Mouse (Mus musculus) adrenal gland, adult 18-20 months (tissue): Measurements from ENCODE around the gene Gsn. TPM values are rescaled to one million over a fixed set of nuclear protein-coding genes. Genes with fewer than 3 reads are reported as not detected.

ENCODE experiments used
- DNase-seq, 2 experiments: peaks; one replicate each; pipeline ENCODE4 v3.0.0; 2021 to 2022; ENCODE audit warnings: low spot score in 2 of 2
- total RNA-seq, 2 experiments: library from RNA; stranded (reverse); gene quantifications; 1 replicate in 1 of 2; 2 replicates in 1 of 2; pipeline ENCODE4 v1.2.3; 2021

The Gsn gene
- total RNA-seq, 2 experiments from 2014 or later: 364 to 767 TPM

DNA sequence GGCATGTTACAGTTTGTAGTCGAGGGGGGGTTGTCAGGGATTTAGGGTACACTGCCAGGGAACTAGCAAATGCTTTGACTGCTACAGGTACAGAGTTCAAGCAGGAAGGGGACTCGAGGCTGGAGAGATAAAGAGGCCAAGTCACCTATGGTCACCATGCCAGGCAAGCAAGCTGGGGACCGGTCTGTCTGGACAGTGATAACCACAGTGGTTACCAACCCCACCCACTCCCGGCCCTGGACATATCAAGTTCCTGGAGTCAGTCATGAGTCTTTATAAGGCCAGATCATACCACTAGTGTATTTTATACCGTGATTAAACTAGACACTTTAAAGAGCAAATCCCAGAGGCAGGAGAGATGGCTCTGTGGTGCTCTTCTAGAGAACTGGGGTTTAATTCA is 8.4 kb upstream of the Gsn start:
- no peak for DNase-seq

DNA sequence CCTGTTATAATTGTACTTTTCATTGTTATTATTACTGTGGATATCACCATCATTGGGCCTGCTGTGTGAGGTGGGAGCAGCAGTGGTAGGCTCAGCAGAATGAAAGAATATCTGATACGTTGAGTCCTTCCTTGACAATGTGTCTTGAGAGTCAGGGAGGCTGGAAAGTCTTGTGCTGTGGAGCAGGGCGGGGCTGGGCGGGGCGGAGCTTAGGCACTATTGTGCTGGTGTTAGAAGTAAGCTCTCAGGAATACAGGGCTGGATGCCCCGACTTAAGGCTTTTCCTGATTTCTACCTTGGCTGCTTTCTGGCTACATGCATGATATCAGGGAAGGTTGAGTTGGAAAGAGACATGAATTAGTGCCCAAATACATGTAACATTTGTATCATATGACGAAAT is 3.4 kb upstream of the Gsn start:
- DNase-seq: no peak

DNA sequence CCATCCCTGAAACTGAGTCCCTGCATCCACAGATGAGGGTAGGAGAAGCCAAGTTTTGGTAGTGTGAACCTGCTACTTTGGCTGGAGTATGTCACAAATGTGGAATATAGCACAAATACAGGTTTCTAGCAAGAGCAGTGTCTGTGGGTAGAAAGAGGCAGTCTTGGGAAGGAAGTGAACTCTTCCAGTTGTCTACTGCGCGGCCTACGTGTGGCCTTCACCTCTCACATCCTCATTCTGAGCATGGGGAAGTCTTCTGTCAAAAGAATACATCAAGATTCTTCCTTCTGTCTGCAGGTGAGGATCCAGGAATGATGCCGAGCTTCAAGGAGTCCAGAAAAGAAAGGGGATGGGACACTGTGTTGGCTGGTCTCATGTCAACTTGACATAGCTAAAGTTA is 2.4 kb upstream of the Gsn start:
- DNase-seq: no peak

GRCm38 (mm10) chr2:35255004-35255403 is 1.2 kb upstream of the Gsn start:
- no peak for DNase-seq

- no peak for DNase-seq
Observed at GRCm38 (mm10) chr2:35255462-35255861, 718 bp upstream of the Gsn start.

GRCm38 (mm10) chr2:35256932-35257331 is 752 bp downstream of the Gsn start:
- no peak for DNase-seq

GRCm38 (mm10) chr2:35257886-35258285 is 1.7 kb downstream of the Gsn start:
- no peak for DNase-seq

DNA sequence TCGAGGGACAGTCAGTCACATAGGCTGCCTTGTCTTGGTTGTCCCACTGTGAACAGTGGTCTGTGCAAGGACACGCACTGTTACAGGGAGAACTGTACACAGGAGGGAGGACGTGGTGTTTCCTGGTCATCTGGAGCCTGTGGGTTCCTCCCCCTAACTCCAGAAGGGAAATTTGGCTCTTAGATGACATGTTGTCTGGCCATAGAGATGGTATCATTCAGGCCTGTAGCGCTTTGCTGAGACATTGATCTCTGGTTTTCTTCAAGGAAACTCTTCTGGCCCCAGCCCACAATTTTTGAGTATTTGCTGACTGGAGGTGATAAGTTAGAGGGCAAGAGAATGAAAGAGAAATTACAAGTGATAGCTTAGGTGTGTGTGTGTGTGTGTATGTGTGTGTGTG is 2.4 kb downstream of the Gsn start:
- DNase-seq: no peak

DNA sequence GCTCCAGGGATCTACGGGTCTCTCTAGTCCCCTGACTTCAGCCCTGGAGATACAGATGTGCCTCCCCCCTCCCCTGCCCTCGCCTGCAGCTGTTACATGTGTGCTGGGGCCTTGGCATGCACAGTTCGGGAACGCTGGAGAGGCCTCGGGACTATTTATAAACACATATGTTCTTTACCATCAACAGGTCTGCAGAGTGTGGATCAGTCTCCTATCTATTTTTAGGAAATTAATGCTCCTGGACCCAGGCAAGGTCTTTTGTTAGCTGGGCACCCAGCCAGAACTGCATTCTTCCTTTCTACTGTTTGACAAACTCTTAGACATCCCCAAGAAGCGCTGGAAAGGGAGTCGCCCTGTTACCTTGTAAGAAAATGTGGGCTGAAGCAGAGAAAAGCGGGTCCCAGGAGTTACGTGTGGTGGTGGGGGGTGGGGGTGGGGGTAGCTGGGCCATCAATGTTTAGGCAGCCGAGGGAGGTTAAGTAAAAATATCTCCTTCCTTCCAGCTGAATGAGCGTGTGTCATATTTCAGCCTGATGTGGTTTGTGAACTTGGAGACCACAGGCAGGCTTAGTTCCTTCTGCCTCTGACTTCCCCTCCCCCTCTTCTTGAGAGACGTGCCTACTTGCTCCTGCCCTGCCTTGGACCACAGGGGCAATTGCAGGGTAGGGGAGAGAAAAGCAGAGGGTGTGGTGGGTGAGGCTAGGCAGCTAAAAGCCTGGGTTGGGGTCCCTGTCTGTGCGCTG is 3.3 kb downstream of the Gsn start:
- DNase-seq: no peak

DNA sequence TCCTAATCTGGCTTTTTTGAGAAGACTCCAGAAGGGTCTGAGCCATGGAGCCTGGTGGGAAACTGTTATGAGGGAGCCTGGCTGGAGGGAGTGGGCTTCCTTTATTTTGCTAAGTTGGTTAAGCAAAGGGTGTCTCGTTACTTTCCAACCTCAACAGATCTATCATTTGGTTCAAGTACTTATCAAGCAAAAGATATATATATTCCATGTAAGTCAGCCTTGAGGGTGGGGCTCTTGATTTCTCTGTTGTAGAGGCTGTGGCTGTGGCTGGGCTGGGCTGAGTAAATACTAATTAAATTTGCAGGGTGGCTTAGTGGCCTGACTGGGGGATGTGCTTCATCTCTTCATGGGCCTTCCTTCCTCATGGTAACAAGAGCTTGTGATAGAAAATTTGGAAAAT is 4.1 kb downstream of the Gsn start:
- no peak for DNase-seq

- no peak for DNase-seq
Observed at GRCm38 (mm10) chr2:35264095-35264494, 7.9 kb downstream of the Gsn start.

GRCm38 (mm10) chr2:35265296-35265695 is 9.1 kb downstream of the Gsn start:
- no peak for DNase-seq

DNA sequence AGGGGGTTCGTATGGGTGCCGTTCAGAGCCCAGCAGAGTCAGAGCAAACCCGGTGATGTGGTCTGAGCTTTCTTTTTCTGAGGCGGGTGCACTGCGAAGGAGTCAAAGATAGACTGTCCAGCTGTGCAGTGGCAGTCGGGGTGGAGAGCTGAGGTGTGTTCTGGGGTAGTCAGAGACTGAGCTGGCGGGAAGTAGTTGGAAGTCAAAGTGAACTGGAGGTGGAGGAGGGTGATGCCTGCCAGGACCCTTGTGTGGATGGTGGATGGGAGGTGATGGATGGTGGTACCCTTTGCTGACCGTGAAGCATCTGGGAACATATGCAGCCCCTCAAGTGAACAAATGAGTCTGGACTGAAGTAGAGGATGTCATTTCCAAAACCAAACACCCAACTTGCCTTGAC is 9.6 kb downstream of the Gsn start:
- no peak for DNase-seq

GRCm38 (mm10) chr2:35266251-35266905 is 10.2 kb downstream of the Gsn start:
- no peak for DNase-seq

DNA sequence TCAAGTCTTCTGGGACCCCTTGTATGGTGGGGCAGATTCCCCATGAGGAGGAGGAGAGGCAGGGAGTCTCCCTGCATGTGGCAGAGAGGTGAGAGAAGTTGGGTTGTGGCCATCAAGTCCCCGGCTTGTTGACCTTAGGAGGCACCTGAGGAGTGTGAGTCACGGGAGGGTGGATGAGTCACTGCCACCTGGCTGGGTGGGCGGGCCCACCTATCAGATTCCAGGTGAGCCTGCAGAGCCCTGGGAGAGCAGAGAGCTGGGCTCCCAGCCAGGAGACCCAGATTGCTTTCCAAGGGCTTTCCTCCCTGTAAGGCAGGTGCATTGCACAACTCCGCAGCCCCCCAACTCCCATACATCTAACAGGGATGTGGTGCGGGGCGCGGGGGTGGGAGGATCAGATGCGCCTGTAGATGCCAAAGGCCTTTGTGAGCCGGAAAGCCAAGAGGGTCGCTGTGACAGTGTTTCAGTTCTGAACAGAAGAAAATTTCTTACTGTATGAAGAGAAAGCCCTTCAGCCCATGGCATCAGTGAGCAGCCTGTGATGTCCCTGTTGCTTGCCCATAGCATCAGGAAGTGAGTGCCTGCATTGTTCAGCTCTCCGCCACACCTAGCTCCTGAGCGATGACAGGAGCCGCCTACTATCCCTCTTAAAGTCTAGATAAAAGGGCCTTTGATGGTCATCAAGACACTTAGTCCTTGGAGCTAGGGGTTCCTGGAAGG is 11.1 kb downstream of the Gsn start:
- no peak for DNase-seq

DNA sequence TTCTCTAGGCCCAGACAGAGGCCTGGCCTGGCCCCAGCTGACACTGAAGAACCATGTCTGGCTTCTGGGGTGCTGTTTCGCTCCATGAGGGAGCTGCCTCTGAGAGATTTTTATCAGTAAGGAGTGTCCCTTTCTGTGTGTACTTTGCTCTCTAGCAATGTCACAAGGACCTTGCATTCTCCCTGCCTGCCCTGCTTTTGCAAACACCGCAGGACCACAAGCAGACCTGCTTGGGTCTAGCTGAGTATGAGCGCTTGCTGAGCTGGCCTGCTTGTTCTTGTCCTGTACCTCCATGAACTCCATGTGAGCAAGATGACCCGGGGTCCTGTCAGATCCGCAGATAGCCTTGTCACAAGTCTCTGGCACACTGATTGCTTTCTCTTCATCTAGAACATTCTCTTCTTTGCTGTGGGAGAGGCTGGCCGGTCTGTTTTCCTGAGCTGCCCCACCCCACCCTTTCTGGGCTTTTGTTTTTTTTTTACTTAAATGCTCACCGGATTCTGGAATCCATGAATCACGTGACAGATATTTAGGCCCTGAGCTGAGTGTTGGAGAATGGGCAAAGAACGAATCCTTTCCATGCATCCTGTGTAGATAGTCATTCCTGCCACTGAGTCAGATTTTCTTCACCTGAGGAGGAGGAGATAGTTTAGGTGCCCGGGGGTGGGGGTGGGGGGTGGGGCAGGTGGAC is 11.8 kb downstream of the Gsn start:
- DNase-seq: no peak

GRCm38 (mm10) chr2:35269136-35269535 is 13.0 kb downstream of the Gsn start:
- no peak for DNase-seq

DNA sequence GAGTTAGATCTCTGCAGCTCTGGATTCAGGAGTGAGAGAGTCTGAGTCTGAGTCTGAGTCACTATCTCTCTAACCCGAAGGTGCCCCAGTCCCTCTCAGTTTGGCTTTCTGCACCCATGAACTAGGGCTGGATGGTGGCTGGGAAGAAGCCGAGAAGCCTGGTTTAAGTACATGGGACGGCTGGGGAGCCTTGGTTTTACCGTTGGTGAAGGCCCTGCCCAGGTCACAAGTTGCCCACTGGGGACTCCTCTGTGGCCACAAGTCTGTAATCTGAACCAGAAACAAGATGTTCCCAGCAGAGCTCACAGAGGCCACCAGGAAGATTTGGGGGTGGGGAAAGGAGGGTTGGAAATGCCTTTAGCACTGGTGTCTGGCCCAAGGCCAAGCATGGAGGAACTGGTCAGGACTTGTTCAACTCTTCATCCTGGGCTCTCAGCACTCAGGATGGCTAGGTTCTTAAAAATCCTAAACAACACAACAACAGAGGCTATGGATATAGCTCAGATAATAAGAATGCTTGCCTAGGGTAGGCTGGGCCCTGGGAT is 13.6 kb downstream of the Gsn start:
- DNase-seq: no peak

DNA sequence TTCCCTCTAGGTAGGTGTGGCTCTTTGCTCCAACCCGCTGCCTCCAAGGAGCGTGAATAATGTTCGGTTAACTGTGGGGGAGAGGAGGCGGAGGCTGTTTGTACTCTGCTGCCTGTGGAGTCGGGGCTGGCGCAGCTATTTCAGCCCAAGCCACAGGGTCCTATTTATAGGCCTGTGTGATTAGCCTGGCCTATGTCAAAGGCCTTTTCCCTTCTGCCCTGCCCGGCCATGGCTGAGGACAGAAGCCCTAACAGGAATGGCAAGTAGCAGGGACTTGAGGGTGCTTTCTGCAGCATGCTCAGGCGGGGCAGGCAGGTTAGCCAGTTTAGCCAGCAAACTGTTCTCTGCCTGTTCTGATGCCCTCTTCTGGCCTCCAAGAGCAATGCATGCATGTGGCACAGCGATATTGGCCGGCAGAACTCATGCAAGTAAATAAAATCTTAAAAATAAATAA is 14.4 kb downstream of the Gsn start:
- DNase-seq: peak in 1 of 2 experiments; percentile 45

DNA sequence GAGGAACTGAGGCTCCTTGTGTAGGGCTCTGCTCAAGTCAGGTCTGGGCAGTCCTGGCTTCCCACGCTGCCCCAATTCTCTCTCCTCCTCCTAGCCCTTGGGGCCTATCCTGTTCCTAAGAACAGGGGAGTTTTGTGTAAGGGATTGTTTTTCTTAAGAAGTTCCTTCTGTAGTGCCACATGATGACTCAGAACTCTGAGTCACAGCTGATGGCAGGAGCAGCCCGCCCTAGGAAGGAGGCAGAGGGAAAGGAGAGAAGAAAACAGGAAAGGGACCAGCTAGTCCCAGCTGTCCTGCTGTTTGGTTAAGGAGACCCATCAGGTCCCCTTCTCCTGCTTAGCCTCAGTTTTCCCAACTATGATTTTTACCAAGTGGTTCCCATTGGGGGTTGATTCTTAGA is 15.6 kb downstream of the Gsn start:
- DNase-seq: no peak

DNA sequence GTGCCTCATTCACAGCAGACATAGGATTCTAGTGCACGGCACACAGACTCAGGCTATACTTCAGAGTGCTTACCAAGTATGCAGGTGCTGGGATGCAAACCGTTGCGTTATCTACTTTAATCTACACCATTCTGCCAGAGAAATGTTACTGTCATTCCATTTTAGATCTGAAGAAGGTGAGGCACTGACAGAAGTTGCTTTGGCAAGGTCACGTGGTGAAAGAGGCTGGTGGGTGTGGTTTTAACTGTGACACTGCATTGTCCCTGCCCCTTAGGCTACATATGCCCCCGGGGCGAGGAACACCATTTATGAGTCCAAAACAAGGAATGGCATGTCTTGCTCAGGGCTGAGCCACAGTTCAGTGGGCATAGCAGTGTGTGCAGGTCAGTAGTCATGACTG is 16.7 kb downstream of the Gsn start:
- DNase-seq: no peak
